Mouse (Mus musculus) kidney, adult 10 weeks (tissue): Measurements from ENCODE around the gene Gm5930. TPM values are rescaled to one million over a fixed set of nuclear protein-coding genes. Genes with fewer than 3 reads are reported as not detected.

Experiments
- polyA plus RNA-seq: library from polyadenylated mRNA; stranded (reverse); fragments of 350-450 nt; fragmentation: Illumina TruSeq; extraction: RNeasy Lipid Tissue Mini Kit (QIAGEN cat#74804); gene quantifications from one replicate; pipeline ENCODE4 v1.2.3, GENCODE M21; 2014; ENCODE audit warnings: low read depth, low replicate concordance

The Gm5930 gene
- polyA plus RNA-seq, result not detected

GRCm38 (mm10) chr14:44338484-44338883 is at the start of gene Gm5930:
Gene Gm5930 (minus strand): TSS chr14:44338584.

DNA sequence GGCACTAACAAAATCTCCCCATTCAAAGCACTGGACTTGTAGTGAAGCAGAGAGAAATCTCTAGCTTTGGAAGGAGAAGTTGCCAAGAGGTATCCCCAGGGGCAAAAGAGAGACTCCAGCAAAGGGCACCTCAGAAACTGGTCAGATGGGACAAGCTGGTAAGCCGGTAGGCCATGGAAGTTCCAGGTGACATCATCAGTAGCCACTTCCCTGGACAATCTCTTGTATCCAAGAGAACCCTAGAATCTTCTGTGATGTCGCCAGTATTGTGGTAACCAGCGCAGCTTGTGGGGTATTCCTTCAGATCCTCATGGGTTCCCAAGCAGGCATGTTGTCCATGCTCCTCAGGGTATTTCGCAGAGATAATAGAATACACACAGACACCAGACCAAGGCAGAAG is 26.7 kb upstream of the Gm5930 start, which contains the start of gene Gm8229:
Gene Gm8229 (plus strand): TSS at position 301 of the 400 bp plus-strand sequence.

DNA sequence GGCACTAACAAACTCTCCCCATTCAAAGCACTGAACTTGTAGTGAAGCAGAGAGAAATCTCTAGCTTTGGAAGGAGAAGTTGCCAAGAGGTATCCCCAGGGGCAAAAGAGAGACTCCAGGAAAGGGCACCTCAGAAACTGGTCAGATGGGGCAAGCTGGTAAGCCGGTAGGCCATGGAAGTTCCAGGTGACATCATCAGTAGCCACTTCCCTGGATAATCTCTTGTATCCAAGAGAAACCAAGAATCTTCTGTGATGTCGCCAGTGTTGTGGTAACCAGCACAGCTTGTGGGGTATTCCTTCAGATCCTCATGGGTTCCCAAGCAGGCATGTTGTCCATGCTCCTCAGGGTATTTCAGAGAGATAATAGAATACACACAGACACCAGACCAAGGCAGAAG is 53.1 kb downstream of the Gm5930 start, which contains the start of gene Gm8220:
Gene Gm8220 (plus strand): TSS at position 301 of the 400 bp plus-strand sequence.

Other genes starting within 250 kb of the Gm5930 start
- 1.5 TPM for gene Ear2, start 235.9 kb downstream of the Gm5930 start, polyA plus RNA-seq
- gene Gm3327, start 214.7 kb downstream of the Gm5930 start, polyA plus RNA-seq, result not detected
- gene Gm8212, start 140.9 kb downstream of the Gm5930 start, polyA plus RNA-seq, result not detected
- not detected for gene 4930503E14Rik, start 125.3 kb downstream of the Gm5930 start, polyA plus RNA-seq
- gene Gm8220, start 53.0 kb downstream of the Gm5930 start, polyA plus RNA-seq, result not detected
- gene Gm8229, start 26.8 kb upstream of the Gm5930 start, polyA plus RNA-seq, result not detected
- not detected for gene Gm3371, start 72.1 kb upstream of the Gm5930 start, polyA plus RNA-seq
- not detected for gene Gm8232, start 95.1 kb upstream of the Gm5930 start, polyA plus RNA-seq
- gene BC061237, start 153.9 kb upstream of the Gm5930 start, polyA plus RNA-seq, result not detected
- gene Gm17093, start 179.7 kb upstream of the Gm5930 start, polyA plus RNA-seq, result not detected
- gene Gm8247, start 244.6 kb upstream of the Gm5930 start, polyA plus RNA-seq, result not detected